Comparison of ENCODE assay signal across 8 mouse cellular contexts in genomic region chr15:97850441-97850840, GRCm38 (mm10). TPM values are rescaled to one million over a fixed set of nuclear protein-coding genes. Genes with fewer than 3 reads are reported as not detected.
DNase-seq lines count a peak whose midpoint lies in the region; ATAC-seq and TF ChIP-seq lines count a peak whose summit lies in the region.

No protein-coding gene starts in this region.

- peak; percentile 55 for DNase-seq in adrenal gland, postnatal 14 days
- no peak for DNase-seq in adrenal gland, postnatal 4 days (ENCODE audit: low spot score in 2 of 2)
- no peak for DNase-seq in layer of hippocampus, adult 2 months (ENCODE audit: low spot score in 2 of 2)
- no peak for DNase-seq in layer of hippocampus, adult 9-11 months
- peak; percentile 45 for DNase-seq in embryonic facial prominence, embryonic 14.5 days (ENCODE audit: low spot score)
- no peak for DNase-seq in gastrocnemius, postnatal 10 days

- H3K36me3 ChIP-seq in embryonic facial prominence, embryonic 14.5 days (ENCODE audit: control insufficient read depth, insufficient read depth, low read length): no peaks in the 10 kb centered on the region

- no peaks in the 10 kb centered on the region for H3K9me3 ChIP-seq in embryonic facial prominence, embryonic 14.5 days (ENCODE audit: control insufficient read depth, low read length)

- no peak for TF ChIP-seq POLR2A in olfactory bulb, adult 2 months (IDR thresholded peaks at IDR 0.05; ENCODE audit: insufficient read depth, low read depth, low read length)

- no peak overlapping the region for H3K9ac ChIP-seq in embryonic facial prominence, embryonic 14.5 days (ENCODE audit: low read depth, low read length)

- ATAC-seq in embryonic facial prominence, embryonic 14.5 days (ENCODE audit: low read depth): no peak
- ATAC-seq in inflammation-experienced regulatory T-cells, adult 6 months: no peak

- H3K4me1 ChIP-seq in embryonic facial prominence, embryonic 14.5 days (ENCODE audit: control insufficient read depth, insufficient read depth, low read length): no peaks in the 10 kb centered on the region
- H3K4me1 ChIP-seq in olfactory bulb, adult 2 months (ENCODE audit: control insufficient read depth, insufficient read depth, low read length): peaks cover 10% of the 10 kb centered on the region

- WGBS in embryonic facial prominence, embryonic 14.5 days: 16% methylated on average over 2 of the region's 2 CpGs
- 31% methylated on average over 2 of the region's 2 CpGs for WGBS in olfactory bulb, adult 2 months

- no peak overlapping the region; the same call in 1 of the 2 replicates for H3K27ac ChIP-seq in layer of hippocampus, adult 2 months
- H3K27ac ChIP-seq in embryonic facial prominence, embryonic 14.5 days (replicated peaks; ENCODE audit: low read depth, low read length): no peak overlapping the region
- no peak overlapping the region for H3K27ac ChIP-seq in olfactory bulb, adult 2 months (ENCODE audit: insufficient read depth, low read depth, low read length)

- H3K27me3 ChIP-seq in embryonic facial prominence, embryonic 14.5 days (replicated peaks; ENCODE audit: control insufficient read depth, insufficient read depth, low read length): no peaks in the 10 kb centered on the region

- no peak overlapping the region for H3K4me3 ChIP-seq in layer of hippocampus, adult 2 months
- H3K4me3 ChIP-seq in embryonic facial prominence, embryonic 14.5 days (ENCODE audit: low read depth, low read length): no peak overlapping the region
- H3K4me3 ChIP-seq in olfactory bulb, adult 2 months (ENCODE audit: insufficient read depth, low read depth, low read length): no peak overlapping the region

- no peak overlapping the region for H3K4me2 ChIP-seq in embryonic facial prominence, embryonic 14.5 days (ENCODE audit: low read depth, low read length)

- TF ChIP-seq CTCF in layer of hippocampus, adult 2 months (conservative IDR thresholded peaks at IDR 0.05): peak; percentile 84
- TF ChIP-seq CTCF in olfactory bulb, adult 2 months (IDR thresholded peaks at IDR 0.05; ENCODE audit: insufficient read depth, low read depth, low read length): peak; percentile 54; the same call in 1 of the 2 replicates

RNA-seq across cellular contexts. Expression of gene Hdac7, which starts 6.1 kb away (rescaled TPM):
- 60.1 and 75.8 TPM in 2 replicates for total RNA-seq in adrenal gland, postnatal 14 days (2021)
- 100 to 1,000 TPM; 116 to 120 TPM for total RNA-seq in adrenal gland, postnatal 4 days (2021)
- total RNA-seq in layer of hippocampus, adult 2 months (2021): 10 to 100 TPM; 23.8 to 28.5 TPM
- 30.8 and 31.7 TPM in 2 replicates for polyA plus RNA-seq in embryonic facial prominence, embryonic 14.5 days (2014; fragmentation: Nextera tagmentation; extraction: Ambion mirVana)
- 147 TPM in 1 of 2 replicates, not detected in the other for polyA plus RNA-seq in olfactory bulb, adult 2 months (2012; ENCODE audit: insufficient read depth, insufficient read length, low replicate concordance, missing spikeins)
- 10 to 100 TPM; 47.2 to 80.6 (median 77.9) TPM for polyA plus RNA-seq in inflammation-experienced regulatory T-cells, adult 6 months (2017; shearing (Covaris generic))
- 10 to 100 TPM; 24.5 to 40.3 TPM for total RNA-seq in gastrocnemius, postnatal 10 days (2021)

RNA-seq across cellular contexts. Expression of gene Vdr, which starts 60.0 kb away (rescaled TPM):
- 6.6 and 7.0 TPM in 2 replicates for total RNA-seq in adrenal gland, postnatal 14 days (2021)
- total RNA-seq in adrenal gland, postnatal 4 days (2021): 10 to 100 TPM in 1 of 2 experiments, 1 to 10 TPM in 1; 3.8 to 13.3 TPM
- under 1 TPM in 1 of 2 experiments, not detected in 1; 0.10 TPM for total RNA-seq in layer of hippocampus, adult 2 months (2021)
- polyA plus RNA-seq in embryonic facial prominence, embryonic 14.5 days (2014; fragmentation: Nextera tagmentation; extraction: Ambion mirVana): 2.9 and 3.6 TPM in 2 replicates
- polyA plus RNA-seq in olfactory bulb, adult 2 months (2012; ENCODE audit: insufficient read depth, insufficient read length, low replicate concordance, missing spikeins): not detected in 2 replicates
- 1 to 10 TPM in 2 of 3 experiments, under 1 TPM in 1; 0.16 to 2.8 (median 2.1) TPM for polyA plus RNA-seq in inflammation-experienced regulatory T-cells, adult 6 months (2017; shearing (Covaris generic))
- 1 to 10 TPM in 1 of 2 experiments, under 1 TPM in 1; 0.40 to 2.8 TPM for total RNA-seq in gastrocnemius, postnatal 10 days (2021)

Comparison
In these comparisons a context has a peak if more than half of its experiments do, and no peak if none do; other contexts are left out.
1. DNase-seq: peak in adrenal gland, postnatal 14 days (single experiment) and embryonic facial prominence, embryonic 14.5 days (single experiment); none in adrenal gland, postnatal 4 days (0 of 2), layer of hippocampus, adult 2 months (0 of 2), layer of hippocampus, adult 9-11 months (single experiment) and gastrocnemius, postnatal 10 days (single experiment).